Mouse (Mus musculus): ENCODE results near the gene Myt1l. TPM values are rescaled to one million over a fixed set of nuclear protein-coding genes. Genes with fewer than 3 reads are reported as not detected.

The Myt1l gene
- polyA plus RNA-seq, 1 experiment: 0.11 TPM

DNA sequence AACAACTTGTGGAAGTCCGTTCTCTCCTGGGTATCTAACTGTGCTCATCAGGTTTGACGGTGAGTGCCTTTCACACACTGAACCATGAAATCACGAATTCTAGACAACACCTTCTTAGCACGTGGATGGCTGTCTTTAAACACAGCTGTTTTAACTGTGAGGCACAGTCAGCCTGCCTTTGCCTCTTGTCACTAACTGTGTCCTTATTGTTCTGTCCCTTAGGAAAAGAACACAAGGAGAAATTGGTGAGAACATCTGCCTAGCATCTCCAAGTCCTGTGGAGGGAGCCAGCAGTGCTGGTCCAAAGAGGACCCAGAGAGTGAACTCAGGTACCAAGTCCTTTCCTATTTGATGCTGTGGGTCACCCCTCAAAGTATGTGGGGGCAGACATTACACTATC, 115.9 kb downstream of the Myt1l start:
- no peak overlapping the region for H3K4me3 ChIP-seq (ENCODE audit: control insufficient read depth, insufficient read depth, low read length)
- no peaks in the 10 kb centered on the region for H3K36me3 ChIP-seq (ENCODE audit: control insufficient read depth, insufficient read depth, low read length)
- TF ChIP-seq POLR2A (IDR thresholded peaks at IDR 0.05; ENCODE audit: control insufficient read depth, extremely low read depth, insufficient read depth, low read length, poor library complexity) (no peak), CTCF (IDR thresholded peaks at IDR 0.05; ENCODE audit: borderline replicate concordance, control insufficient read depth, extremely low read depth, insufficient read depth, low read length, poor library complexity) (no peak)
- no peak overlapping the region for H3K27ac ChIP-seq (ENCODE audit: control insufficient read depth, insufficient read depth, low read length)
- DNase-seq: no peak
- no peaks in the 10 kb centered on the region for H3K27me3 ChIP-seq (ENCODE audit: control insufficient read depth, insufficient read depth, low read length)
- H3K4me1 ChIP-seq (replicated peaks; ENCODE audit: control insufficient read depth, insufficient read depth, low read length): no peaks in the 10 kb centered on the region
- WGBS: 85% methylated on average over 4 of the region's 4 CpGs

DNA sequence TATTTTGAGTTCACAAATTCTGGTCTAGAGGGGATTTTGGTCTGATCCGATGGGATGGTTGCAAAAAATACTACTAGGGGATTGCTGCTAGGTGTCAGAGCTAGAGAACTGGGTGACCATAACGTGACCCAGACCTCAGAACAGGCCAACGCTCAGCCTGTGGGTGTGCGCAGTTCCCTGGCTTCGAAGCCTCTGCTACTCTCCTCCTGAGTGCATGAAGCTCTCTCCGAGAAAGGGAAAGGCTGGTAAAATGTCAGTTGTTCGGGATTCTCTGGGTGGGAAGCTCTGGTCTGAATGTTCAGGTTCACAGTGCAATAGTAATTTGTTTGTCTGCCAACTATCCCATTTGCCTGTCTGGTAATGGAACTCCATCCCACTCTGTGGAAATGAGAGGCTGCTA, 116.5 kb downstream of the Myt1l start:
- no peaks in the 10 kb centered on the region for H3K27me3 ChIP-seq (ENCODE audit: control insufficient read depth, insufficient read depth, low read length)

GRCm38 (mm10) chr12:29649510-29650152, 121.4 kb downstream of the Myt1l start:
- 87% methylated on average over 10 of the region's 10 CpGs for WGBS
- no peak overlapping the region for H3K27ac ChIP-seq (ENCODE audit: control insufficient read depth, insufficient read depth, low read length)
- no peaks in the 10 kb centered on the region for H3K4me1 ChIP-seq (replicated peaks; ENCODE audit: control insufficient read depth, insufficient read depth, low read length)
- H3K4me3 ChIP-seq (ENCODE audit: control insufficient read depth, insufficient read depth, low read length): no peak overlapping the region
- DNase-seq: no peak
- H3K36me3 ChIP-seq (ENCODE audit: control insufficient read depth, insufficient read depth, low read length): no peaks in the 10 kb centered on the region
- no peaks in the 10 kb centered on the region for H3K27me3 ChIP-seq (ENCODE audit: control insufficient read depth, insufficient read depth, low read length)
- TF ChIP-seq POLR2A (IDR thresholded peaks at IDR 0.05; ENCODE audit: control insufficient read depth, extremely low read depth, insufficient read depth, low read length, poor library complexity) (no peak), CTCF (IDR thresholded peaks at IDR 0.05; ENCODE audit: borderline replicate concordance, control insufficient read depth, extremely low read depth, insufficient read depth, low read length, poor library complexity) (no peak)

More for the DNA sequence above, 116.5 kb downstream of the Myt1l start:
- TF ChIP-seq CTCF (IDR thresholded peaks at IDR 0.05; ENCODE audit: borderline replicate concordance, control insufficient read depth, extremely low read depth, insufficient read depth, low read length, poor library complexity): no peak
- no peak for TF ChIP-seq POLR2A (IDR thresholded peaks at IDR 0.05; ENCODE audit: control insufficient read depth, extremely low read depth, insufficient read depth, low read length, poor library complexity)
- no peaks in the 10 kb centered on the region for H3K4me1 ChIP-seq (replicated peaks; ENCODE audit: control insufficient read depth, insufficient read depth, low read length)
- no peak overlapping the region for H3K27ac ChIP-seq (ENCODE audit: control insufficient read depth, insufficient read depth, low read length)
- no peaks in the 10 kb centered on the region for H3K36me3 ChIP-seq (ENCODE audit: control insufficient read depth, insufficient read depth, low read length)
- no peak for DNase-seq
- WGBS: 87% methylated on average over 7 of the region's 7 CpGs
- H3K4me3 ChIP-seq (ENCODE audit: control insufficient read depth, insufficient read depth, low read length): no peak overlapping the region

GRCm38 (mm10) chr12:29652516-29652915, 124.3 kb downstream of the Myt1l start:
- TF ChIP-seq CTCF (IDR thresholded peaks at IDR 0.05; ENCODE audit: borderline replicate concordance, control insufficient read depth, extremely low read depth, insufficient read depth, low read length, poor library complexity): no peak
- H3K27ac ChIP-seq (ENCODE audit: control insufficient read depth, insufficient read depth, low read length): no peak overlapping the region
- H3K36me3 ChIP-seq (ENCODE audit: control insufficient read depth, insufficient read depth, low read length): no peaks in the 10 kb centered on the region
- no peak overlapping the region for H3K4me3 ChIP-seq (ENCODE audit: control insufficient read depth, insufficient read depth, low read length)
- DNase-seq: no peak
- H3K4me1 ChIP-seq (replicated peaks; ENCODE audit: control insufficient read depth, insufficient read depth, low read length): no peaks in the 10 kb centered on the region
- H3K27me3 ChIP-seq (ENCODE audit: control insufficient read depth, insufficient read depth, low read length): no peaks in the 10 kb centered on the region
- 88% methylated on average over 5 of the region's 5 CpGs for WGBS

DNA sequence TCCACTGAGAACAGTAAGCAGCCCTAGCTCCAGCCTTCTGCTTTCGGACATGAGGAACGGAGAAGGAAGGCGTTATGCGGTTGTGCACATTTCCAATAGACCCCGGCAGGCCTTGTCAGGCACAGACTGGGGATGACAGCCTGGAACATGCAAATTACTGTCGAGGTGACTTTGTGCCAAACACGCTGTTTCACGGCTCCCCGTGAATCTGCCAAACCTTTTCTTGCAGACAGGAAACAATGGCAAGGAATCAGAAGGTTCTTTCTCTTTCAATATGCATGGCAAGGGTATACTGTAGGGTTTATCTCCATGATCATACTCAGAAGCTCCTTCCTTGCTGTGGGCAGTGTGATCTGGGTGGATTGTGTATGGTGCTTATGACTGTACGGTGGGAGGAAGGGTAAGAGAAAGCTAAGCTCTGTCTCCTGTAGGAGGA, 127.0 kb downstream of the Myt1l start:
- Histone ChIP-seq H3K27ac (ENCODE audit: control insufficient read depth, insufficient read depth, low read length) (no peak overlapping the region), H3K27me3 (ENCODE audit: control insufficient read depth, insufficient read depth, low read length) (no peaks in the 10 kb centered on the region), H3K36me3 (ENCODE audit: control insufficient read depth, insufficient read depth, low read length) (no peaks in the 10 kb centered on the region), H3K4me3 (ENCODE audit: control insufficient read depth, insufficient read depth, low read length) (no peak overlapping the region), H3K4me1 (replicated peaks; ENCODE audit: control insufficient read depth, insufficient read depth, low read length) (no peaks in the 10 kb centered on the region)
- TF ChIP-seq CTCF (IDR thresholded peaks at IDR 0.05; ENCODE audit: borderline replicate concordance, control insufficient read depth, extremely low read depth, insufficient read depth, low read length, poor library complexity) (no peak), POLR2A (IDR thresholded peaks at IDR 0.05; ENCODE audit: control insufficient read depth, extremely low read depth, insufficient read depth, low read length, poor library complexity) (no peak)
- no peak for DNase-seq
- WGBS: 94% methylated on average over 10 of the region's 10 CpGs

DNA sequence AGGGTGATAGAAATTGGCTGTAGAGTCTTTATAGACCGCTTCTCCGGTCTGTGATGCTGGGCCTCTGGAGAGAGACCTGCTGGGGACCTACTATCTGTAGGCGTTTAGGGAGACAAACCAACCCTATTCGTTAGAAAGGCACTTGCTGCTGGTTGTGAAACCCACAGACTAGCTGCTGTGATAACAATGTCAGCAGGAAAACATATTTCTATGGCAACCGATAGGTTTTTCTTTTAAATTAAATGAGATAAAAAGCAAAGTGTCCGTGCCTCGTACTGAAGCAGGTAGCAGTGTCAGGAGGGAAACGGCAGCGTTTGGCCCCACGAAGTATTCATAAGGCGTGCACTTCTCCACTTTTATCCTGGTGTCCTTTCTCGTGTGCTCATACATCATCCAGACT, 127.5 kb downstream of the Myt1l start:
- H3K4me1 ChIP-seq (replicated peaks; ENCODE audit: control insufficient read depth, insufficient read depth, low read length): no peaks in the 10 kb centered on the region
- TF ChIP-seq POLR2A (IDR thresholded peaks at IDR 0.05; ENCODE audit: control insufficient read depth, extremely low read depth, insufficient read depth, low read length, poor library complexity): no peak
- no peaks in the 10 kb centered on the region for H3K27me3 ChIP-seq (ENCODE audit: control insufficient read depth, insufficient read depth, low read length)
- H3K27ac ChIP-seq (ENCODE audit: control insufficient read depth, insufficient read depth, low read length): no peak overlapping the region
- DNase-seq: no peak
- H3K36me3 ChIP-seq (ENCODE audit: control insufficient read depth, insufficient read depth, low read length): no peaks in the 10 kb centered on the region
- no peak overlapping the region for H3K4me3 ChIP-seq (ENCODE audit: control insufficient read depth, insufficient read depth, low read length)
- WGBS: 89% methylated on average over 12 of the region's 12 CpGs

DNA sequence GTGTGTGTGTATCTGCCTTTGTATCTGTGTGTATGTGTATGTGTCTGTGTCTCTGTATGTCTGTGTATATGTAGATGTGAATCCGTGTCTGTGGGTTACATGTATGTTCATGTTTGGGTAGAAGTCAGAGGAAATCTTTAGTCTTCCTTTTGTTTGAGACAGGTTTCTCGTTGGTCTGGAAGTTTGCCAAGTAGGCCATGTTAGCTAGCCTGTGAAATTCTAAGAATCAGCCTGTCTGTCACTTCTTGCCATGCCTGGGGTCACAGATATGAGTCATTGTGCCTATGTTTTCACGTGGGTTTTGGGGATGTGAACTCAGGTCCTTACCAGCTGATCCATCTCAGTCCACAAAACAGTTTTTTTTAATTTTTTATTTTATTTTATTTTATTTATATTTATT, 128.9 kb downstream of the Myt1l start:
- H3K27ac ChIP-seq (ENCODE audit: control insufficient read depth, insufficient read depth, low read length): no peak overlapping the region
- no peak for DNase-seq

More for the DNA sequence above, 128.9 kb downstream of the Myt1l start:
- Histone ChIP-seq H3K27me3 (ENCODE audit: control insufficient read depth, insufficient read depth, low read length) (no peaks in the 10 kb centered on the region), H3K36me3 (ENCODE audit: control insufficient read depth, insufficient read depth, low read length) (no peaks in the 10 kb centered on the region), H3K4me1 (replicated peaks; ENCODE audit: control insufficient read depth, insufficient read depth, low read length) (no peaks in the 10 kb centered on the region), H3K4me3 (ENCODE audit: control insufficient read depth, insufficient read depth, low read length) (no peak overlapping the region)
- no peak for TF ChIP-seq POLR2A (IDR thresholded peaks at IDR 0.05; ENCODE audit: control insufficient read depth, extremely low read depth, insufficient read depth, low read length, poor library complexity)
- TF ChIP-seq CTCF (IDR thresholded peaks at IDR 0.05; ENCODE audit: borderline replicate concordance, control insufficient read depth, extremely low read depth, insufficient read depth, low read length, poor library complexity): no peak
- 34% methylated on average over 3 of the region's 3 CpGs for WGBS

Measured in thymus, adult 2 months (tissue).